Mouse (Mus musculus): ENCODE data around the gene Syndig1l. TPM values are rescaled to one million over a fixed set of nuclear protein-coding genes. Genes with fewer than 3 reads are reported as not detected.
A peak's percentile ranks its signal among the peaks of the same experiment; 100 is the strongest.

Gene Syndig1l
- polyA plus RNA-seq, 1 experiment from 2014 or later, result not detected

DNA sequence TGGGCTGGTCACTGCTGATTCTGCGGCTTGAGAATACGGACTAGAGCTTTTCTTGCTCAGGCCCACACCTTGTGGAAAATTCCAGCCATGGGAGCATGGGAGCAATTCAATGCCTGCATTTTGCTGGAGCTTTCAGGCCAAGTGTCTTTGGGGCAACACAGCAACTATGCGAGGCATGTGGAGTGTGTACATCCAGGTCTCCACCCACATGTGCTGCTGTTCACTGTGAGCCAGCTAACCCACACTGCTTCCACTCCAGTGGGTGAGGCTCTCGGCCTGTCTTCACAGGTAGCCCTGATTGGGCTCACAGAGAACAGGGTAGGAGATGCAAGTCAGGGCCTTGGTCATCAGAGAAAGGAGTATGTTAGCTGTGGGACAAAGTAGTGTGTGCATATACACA lies 9.2 kb upstream of the Syndig1l start:
- Histone ChIP-seq H3K36me3 (replicated peaks; ENCODE audit: insufficient read depth, low read length) (no peaks in the 10 kb centered on the region), H3K27ac (ENCODE audit: low read depth) (no peak overlapping the region), H3K9ac (replicated peaks) (no peak overlapping the region), H3K4me3 (ENCODE audit: low read depth, low read length) (no peak overlapping the region), H3K4me2 (ENCODE audit: low read depth, low read length) (no peak overlapping the region), H3K27me3 (ENCODE audit: insufficient read depth, low read length) (no peaks in the 10 kb centered on the region), H3K9me3 (ENCODE audit: low read length) (no peaks in the 10 kb centered on the region), H3K4me1 (ENCODE audit: insufficient read depth) (peaks cover 2% of the 10 kb centered on the region)
- no peak for TF ChIP-seq EP300 (IDR thresholded peaks at IDR 0.05; ENCODE audit: low read depth)
- no peak for TF ChIP-seq CTCF (IDR thresholded peaks at IDR 0.05; ENCODE audit: low read depth)
- DNase-seq (no peak), ATAC-seq (no peak)
- 75% methylated on average over 4 of the region's 4 CpGs for WGBS (ENCODE audit: insufficient replicate concordance)

- peaks cover 2% of the 10 kb centered on the region for H3K4me1 ChIP-seq (ENCODE audit: insufficient read depth)
- whole genome bisulfite sequencing (ENCODE audit: insufficient replicate concordance), result 66% methylated on average over 4 of the region's 4 CpGs
Observed at GRCm38 (mm10) chr12:84706886-84707285, 8.3 kb upstream of the Syndig1l start.

DNA sequence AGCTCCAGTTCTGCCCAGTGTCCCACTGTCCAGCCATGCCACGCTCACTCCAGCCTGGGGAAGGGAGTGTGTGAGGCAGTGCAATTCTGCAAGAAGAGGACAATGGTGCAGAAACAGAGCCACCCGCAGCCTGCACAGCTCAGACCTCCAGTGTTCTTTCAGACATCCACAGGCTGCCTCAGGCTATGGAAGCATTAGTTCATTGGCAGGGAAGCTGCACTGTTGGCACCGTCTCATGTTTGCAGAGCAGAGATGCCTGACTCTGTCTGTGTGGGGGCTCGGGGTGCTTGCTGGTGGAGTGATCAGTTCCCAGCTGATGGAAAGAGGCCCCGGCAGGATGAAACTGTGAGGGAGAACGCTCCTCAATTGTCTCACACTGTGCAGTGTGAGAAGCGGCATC lies 4.0 kb upstream of the Syndig1l start:
- ATAC-seq, result no peak
- no peak for TF ChIP-seq EP300 (IDR thresholded peaks at IDR 0.05; ENCODE audit: low read depth)
- H3K27me3 ChIP-seq (ENCODE audit: insufficient read depth, low read length), result peaks cover 25% of the 10 kb centered on the region
- WGBS (ENCODE audit: insufficient replicate concordance), result 68% methylated on average over 7 of the region's 7 CpGs
- H3K4me1 ChIP-seq (ENCODE audit: insufficient read depth), result peaks cover 7% of the 10 kb centered on the region
- H3K36me3 ChIP-seq (replicated peaks; ENCODE audit: insufficient read depth, low read length), result no peaks in the 10 kb centered on the region
- H3K9ac ChIP-seq (replicated peaks), result no peak overlapping the region
- no peak overlapping the region for H3K4me2 ChIP-seq (ENCODE audit: low read depth, low read length)
- no peak for DNase-seq
- no peak overlapping the region for H3K27ac ChIP-seq (ENCODE audit: low read depth)
- no peaks in the 10 kb centered on the region for H3K9me3 ChIP-seq (ENCODE audit: low read length)
- no peak overlapping the region for H3K4me3 ChIP-seq (ENCODE audit: low read depth, low read length)

More at GRCm38 (mm10) chr12:84706886-84707285, 8.3 kb upstream of the Syndig1l start:
- Histone ChIP-seq H3K27ac (ENCODE audit: low read depth) (no peak overlapping the region), H3K4me2 (ENCODE audit: low read depth, low read length) (no peak overlapping the region), H3K9me3 (ENCODE audit: low read length) (no peaks in the 10 kb centered on the region), H3K36me3 (replicated peaks; ENCODE audit: insufficient read depth, low read length) (no peaks in the 10 kb centered on the region), H3K9ac (replicated peaks) (no peak overlapping the region), H3K4me3 (ENCODE audit: low read depth, low read length) (no peak overlapping the region), H3K27me3 (ENCODE audit: insufficient read depth, low read length) (no peaks in the 10 kb centered on the region)
- no peak for ATAC-seq
- no peak for TF ChIP-seq EP300 (IDR thresholded peaks at IDR 0.05; ENCODE audit: low read depth)
- TF ChIP-seq CTCF (IDR thresholded peaks at IDR 0.05; ENCODE audit: low read depth), result no peak
- no peak for DNase-seq

DNA sequence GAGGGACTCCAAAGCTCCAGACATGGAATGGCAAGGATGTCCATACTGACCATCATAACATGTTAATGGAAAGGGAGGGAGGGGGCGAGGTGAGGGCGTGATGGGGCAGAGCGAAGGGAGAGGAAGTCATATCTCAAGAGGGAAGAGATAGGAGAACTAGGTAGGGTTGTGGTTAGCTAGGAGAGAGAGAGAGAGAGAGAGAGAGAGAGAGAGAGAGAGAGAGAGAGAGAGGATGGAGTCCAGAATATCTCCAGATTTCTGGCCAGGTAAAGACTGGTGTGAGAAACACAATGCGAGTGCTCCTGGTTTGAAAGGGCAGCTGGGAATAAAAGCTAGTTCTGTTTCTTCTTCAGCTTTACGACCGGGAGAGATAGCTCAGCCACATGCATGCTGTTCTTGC lies 6.5 kb downstream of the Syndig1l start:
- Histone ChIP-seq H3K9ac (replicated peaks) (no peak overlapping the region), H3K9me3 (ENCODE audit: low read length) (no peaks in the 10 kb centered on the region), H3K36me3 (replicated peaks; ENCODE audit: insufficient read depth, low read length) (no peaks in the 10 kb centered on the region), H3K27me3 (ENCODE audit: insufficient read depth, low read length) (peaks cover 14% of the 10 kb centered on the region), H3K4me3 (ENCODE audit: low read depth, low read length) (no peak overlapping the region), H3K27ac (ENCODE audit: low read depth) (no peak overlapping the region), H3K4me2 (ENCODE audit: low read depth, low read length) (no peak overlapping the region), H3K4me1 (ENCODE audit: insufficient read depth) (no peaks in the 10 kb centered on the region)
- TF ChIP-seq CTCF (IDR thresholded peaks at IDR 0.05; ENCODE audit: low read depth) (no peak), EP300 (IDR thresholded peaks at IDR 0.05; ENCODE audit: low read depth) (no peak)
- DNase-seq (no peak), ATAC-seq (no peak)
- WGBS (ENCODE audit: insufficient replicate concordance), result 52% methylated on average over 6 of the region's 6 CpGs

- no peak overlapping the region for H3K9ac ChIP-seq (replicated peaks)
- H3K9me3 ChIP-seq (ENCODE audit: low read length), result no peaks in the 10 kb centered on the region
- peaks cover 7% of the 10 kb centered on the region; the same call in 1 of the 2 replicates for H3K27me3 ChIP-seq (ENCODE audit: insufficient read depth, low read length)
- peak overlapping the region; percentile 29; the same call in 1 of the 2 replicates for H3K27ac ChIP-seq (ENCODE audit: low read depth)
- H3K4me2 ChIP-seq (ENCODE audit: low read depth, low read length), result no peak overlapping the region
- no peak overlapping the region for H3K4me3 ChIP-seq (ENCODE audit: low read depth, low read length)
- DNase-seq, result no peak
- TF ChIP-seq EP300 (IDR thresholded peaks at IDR 0.05; ENCODE audit: low read depth) (peak; percentile 28; the same call in 1 of the 2 replicates), CTCF (IDR thresholded peaks at IDR 0.05; ENCODE audit: low read depth) (no peak)
- no peaks in the 10 kb centered on the region for H3K36me3 ChIP-seq (replicated peaks; ENCODE audit: insufficient read depth, low read length)
- ATAC-seq, result peak; percentile 56; the same call in 1 of the 2 replicates
- H3K4me1 ChIP-seq (ENCODE audit: insufficient read depth), result no peaks in the 10 kb centered on the region
Observed at GRCm38 (mm10) chr12:84691347-84691746, 7.3 kb downstream of the Syndig1l start.

GRCm38 (mm10) chr12:84689051-84689450 lies 9.6 kb downstream of the Syndig1l start:
- Histone ChIP-seq H3K9ac (replicated peaks) (no peak overlapping the region), H3K27ac (ENCODE audit: low read depth) (no peak overlapping the region), H3K36me3 (replicated peaks; ENCODE audit: insufficient read depth, low read length) (no peaks in the 10 kb centered on the region), H3K4me3 (ENCODE audit: low read depth, low read length) (no peak overlapping the region), H3K27me3 (ENCODE audit: insufficient read depth, low read length) (0 out of 2 replicates have a peak, but pooled peaks cover 1% of the 10 kb centered on the region), H3K4me2 (ENCODE audit: low read depth, low read length) (no peak overlapping the region), H3K9me3 (ENCODE audit: low read length) (no peaks in the 10 kb centered on the region), H3K4me1 (ENCODE audit: insufficient read depth) (no peaks in the 10 kb centered on the region)
- ATAC-seq (no peak), DNase-seq (no peak)
- TF ChIP-seq EP300 (IDR thresholded peaks at IDR 0.05; ENCODE audit: low read depth), result no peak
- TF ChIP-seq CTCF (IDR thresholded peaks at IDR 0.05; ENCODE audit: low read depth), result no peak
- 77% methylated on average over 11 of the region's 11 CpGs for WGBS (ENCODE audit: insufficient replicate concordance)

- DNase-seq (no peak), ATAC-seq (no peak)
- no peak for TF ChIP-seq EP300 (IDR thresholded peaks at IDR 0.05; ENCODE audit: low read depth)
- 66% methylated on average over 4 of the region's 4 CpGs for WGBS (ENCODE audit: insufficient replicate concordance)
- Histone ChIP-seq H3K4me3 (ENCODE audit: low read depth, low read length) (no peak overlapping the region), H3K36me3 (replicated peaks; ENCODE audit: insufficient read depth, low read length) (no peaks in the 10 kb centered on the region), H3K27ac (ENCODE audit: low read depth) (no peak overlapping the region), H3K27me3 (ENCODE audit: insufficient read depth, low read length) (no peaks in the 10 kb centered on the region), H3K9me3 (ENCODE audit: low read length) (no peaks in the 10 kb centered on the region), H3K9ac (replicated peaks) (no peak overlapping the region), H3K4me1 (ENCODE audit: insufficient read depth) (no peaks in the 10 kb centered on the region), H3K4me2 (ENCODE audit: low read depth, low read length) (no peak overlapping the region)
Observed at GRCm38 (mm10) chr12:84687531-84687930, 11.1 kb downstream of the Syndig1l start.
